Mouse (Mus musculus) bone marrow, adult 2 months (tissue): Measurements from ENCODE around the gene G3bp2.

Source experiments
- CTCF ChIP-seq: fragments of 200-500 bp; IDR thresholded peaks from 2 replicates; pipeline ENCODE4 v1.5.1; 2011; ENCODE audit warnings: low read length, control low read depth; ENCODE audit not compliant: control insufficient read depth, insufficient read depth
- POLR2A ChIP-seq: fragments of 200-500 bp; IDR thresholded peaks from 2 replicates; pipeline ENCODE4 v1.6.1; 2011; ENCODE audit warnings: low read depth, mild to moderate bottlenecking, control low read depth, low read length, borderline replicate concordance; ENCODE audit not compliant: control insufficient read depth

GRCm38 (mm10) chr5:92121636-92122035 is 38.1 kb upstream of the G3bp2 start:
- TF ChIP-seq POLR2A: no peak
- no peak for TF ChIP-seq CTCF
